Mouse (Mus musculus): ENCODE measurements around the gene Ube2g2. TPM values are rescaled to one million over a fixed set of nuclear protein-coding genes. Genes with fewer than 3 reads are reported as not detected.
A peak's percentile ranks its signal among the peaks of the same experiment; 100 is the strongest.

Ube2g2 gene
- polyA plus RNA-seq, 1 experiment from 2014 or later, result 50.9 TPM

DNA sequence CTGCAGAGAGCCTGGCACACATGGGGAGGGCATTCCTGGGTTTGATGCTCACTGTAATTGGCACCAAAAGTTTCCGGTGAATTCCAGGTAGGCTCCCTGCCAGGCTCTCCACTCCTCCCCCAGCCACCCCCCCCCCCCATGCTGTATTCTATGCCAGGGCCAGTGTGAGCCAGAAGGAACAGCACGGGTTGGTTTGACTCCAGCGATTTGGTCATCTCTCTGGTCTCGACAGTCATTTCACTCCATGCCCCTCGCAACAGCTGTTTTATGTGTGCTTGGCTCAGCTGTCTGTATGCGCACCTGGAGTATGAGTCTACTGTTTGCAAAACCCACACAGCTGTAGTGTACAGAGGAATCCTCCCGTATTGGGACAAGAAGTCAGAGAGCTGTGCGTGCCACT lies 44.3 kb downstream of the Ube2g2 start:
- H3K36me3 ChIP-seq (ENCODE audit: insufficient read depth), result no peaks in the 10 kb centered on the region
- no peaks in the 10 kb centered on the region for H3K4me1 ChIP-seq (ENCODE audit: insufficient read depth)
- no peak overlapping the region for H3K9ac ChIP-seq
- no peak overlapping the region for H3K27ac ChIP-seq (ENCODE audit: low read depth)
- ATAC-seq (ENCODE audit: insufficient read depth), result no peak
- no peak overlapping the region for H3K4me3 ChIP-seq (ENCODE audit: low read depth, low read length)
- H3K9me3 ChIP-seq (ENCODE audit: low read depth, low read length), result no peaks in the 10 kb centered on the region
- no peak overlapping the region for H3K4me2 ChIP-seq
- WGBS, result 61% methylated on average over 8 of the region's 8 CpGs
- no peak for TF ChIP-seq CTCF (IDR thresholded peaks at IDR 0.05; ENCODE audit: low read depth)
- DNase-seq, result no peak
- no peaks in the 10 kb centered on the region for H3K27me3 ChIP-seq (ENCODE audit: insufficient read depth, low read length)

DNA sequence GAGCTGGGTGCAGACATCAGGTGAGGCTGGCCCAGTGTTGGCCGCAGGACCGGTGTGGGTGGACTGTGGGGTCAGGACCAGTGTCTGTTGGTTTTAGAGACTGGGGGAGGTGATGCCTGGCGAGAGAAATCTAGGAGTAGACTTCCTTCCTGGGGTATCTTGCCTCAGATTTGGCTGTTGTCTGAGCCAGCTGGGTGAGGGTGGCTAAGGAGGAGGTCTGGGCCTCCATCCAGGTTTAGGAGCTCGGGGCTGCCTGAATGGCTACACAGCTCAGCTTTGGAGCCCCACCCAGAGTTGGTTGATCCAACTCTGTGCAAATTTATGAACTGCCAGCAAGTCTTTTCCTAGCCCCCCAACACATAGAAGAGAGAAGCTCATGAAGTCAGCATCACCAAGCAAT lies 45.3 kb downstream of the Ube2g2 start:
- no peaks in the 10 kb centered on the region for H3K9me3 ChIP-seq (ENCODE audit: low read depth, low read length)
- no peak for TF ChIP-seq CTCF (IDR thresholded peaks at IDR 0.05; ENCODE audit: low read depth)
- no peak for DNase-seq
- H3K9ac ChIP-seq, result no peak overlapping the region
- no peak overlapping the region for H3K27ac ChIP-seq (ENCODE audit: low read depth)
- no peak for ATAC-seq (ENCODE audit: insufficient read depth)
- no peaks in the 10 kb centered on the region for H3K4me1 ChIP-seq (ENCODE audit: insufficient read depth)
- WGBS, result 75% methylated on average over 4 of the region's 4 CpGs
- no peak overlapping the region for H3K4me3 ChIP-seq (ENCODE audit: low read depth, low read length)
- no peaks in the 10 kb centered on the region for H3K36me3 ChIP-seq (ENCODE audit: insufficient read depth)
- H3K27me3 ChIP-seq (ENCODE audit: insufficient read depth, low read length), result no peaks in the 10 kb centered on the region
- H3K4me2 ChIP-seq, result no peak overlapping the region

DNA sequence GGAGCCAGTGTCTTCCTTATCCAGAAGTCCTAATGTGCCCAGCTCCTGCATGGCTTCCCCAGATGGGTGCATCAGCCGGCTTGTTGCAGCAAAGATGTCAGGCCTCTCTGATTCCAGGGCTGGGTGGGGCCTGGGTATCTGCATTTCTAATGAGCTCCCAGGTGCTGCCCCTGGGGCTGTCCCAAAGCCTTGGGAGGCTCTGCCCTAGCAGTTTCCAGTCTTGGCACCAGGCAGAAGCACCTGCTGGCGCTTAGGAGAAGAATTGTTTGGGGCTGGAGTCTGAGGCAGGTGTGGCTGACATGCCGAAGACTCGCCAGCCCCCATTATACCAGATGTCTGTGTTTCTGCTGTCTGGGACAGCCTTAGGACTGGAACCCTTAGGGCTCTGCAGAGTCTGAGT lies 48.6 kb downstream of the Ube2g2 start:
- H3K4me2 ChIP-seq, result no peak overlapping the region
- no peaks in the 10 kb centered on the region for H3K4me1 ChIP-seq (ENCODE audit: insufficient read depth)
- no peaks in the 10 kb centered on the region for H3K9me3 ChIP-seq (ENCODE audit: low read depth, low read length)
- H3K27ac ChIP-seq (ENCODE audit: low read depth), result no peak overlapping the region
- no peak overlapping the region for H3K9ac ChIP-seq
- no peak for TF ChIP-seq CTCF (IDR thresholded peaks at IDR 0.05; ENCODE audit: low read depth)
- 59% methylated on average over 4 of the region's 4 CpGs for WGBS
- H3K36me3 ChIP-seq (ENCODE audit: insufficient read depth), result no peaks in the 10 kb centered on the region
- H3K27me3 ChIP-seq (ENCODE audit: insufficient read depth, low read length), result no peaks in the 10 kb centered on the region
- DNase-seq (no peak), ATAC-seq (ENCODE audit: insufficient read depth) (no peak)
- no peak overlapping the region for H3K4me3 ChIP-seq (ENCODE audit: low read depth, low read length)

DNA sequence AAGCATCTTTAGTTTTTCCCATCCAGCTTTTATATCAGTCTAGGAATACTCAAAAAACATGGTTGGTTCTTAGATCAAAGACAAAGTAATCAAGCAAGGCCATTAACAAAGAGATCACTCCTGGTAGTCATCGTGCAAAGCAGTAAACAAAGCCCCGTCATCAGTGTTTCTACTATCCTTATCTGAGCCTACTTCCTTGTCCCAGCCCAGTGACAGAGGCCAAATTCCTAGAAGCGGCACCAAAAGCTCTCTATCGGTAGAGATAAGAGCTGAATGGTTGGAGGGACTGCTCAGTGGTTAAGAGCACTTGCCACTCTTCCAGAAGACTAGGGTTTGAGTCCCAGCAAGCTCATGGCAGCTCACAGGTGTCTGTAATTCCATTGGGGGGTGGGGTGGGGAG lies 49.4 kb downstream of the Ube2g2 start:
- Histone ChIP-seq H3K27me3 (ENCODE audit: insufficient read depth, low read length) (no peaks in the 10 kb centered on the region), H3K9me3 (ENCODE audit: low read depth, low read length) (no peaks in the 10 kb centered on the region), H3K4me3 (ENCODE audit: low read depth, low read length) (no peak overlapping the region), H3K4me2 (no peak overlapping the region), H3K9ac (no peak overlapping the region), H3K36me3 (ENCODE audit: insufficient read depth) (no peaks in the 10 kb centered on the region), H3K4me1 (ENCODE audit: insufficient read depth) (no peaks in the 10 kb centered on the region), H3K27ac (ENCODE audit: low read depth) (no peak overlapping the region)
- no peak for TF ChIP-seq CTCF (IDR thresholded peaks at IDR 0.05; ENCODE audit: low read depth)
- WGBS, result 18% methylated on average over 4 of the region's 4 CpGs
- no peak for DNase-seq
- no peak for ATAC-seq (ENCODE audit: insufficient read depth)

DNA sequence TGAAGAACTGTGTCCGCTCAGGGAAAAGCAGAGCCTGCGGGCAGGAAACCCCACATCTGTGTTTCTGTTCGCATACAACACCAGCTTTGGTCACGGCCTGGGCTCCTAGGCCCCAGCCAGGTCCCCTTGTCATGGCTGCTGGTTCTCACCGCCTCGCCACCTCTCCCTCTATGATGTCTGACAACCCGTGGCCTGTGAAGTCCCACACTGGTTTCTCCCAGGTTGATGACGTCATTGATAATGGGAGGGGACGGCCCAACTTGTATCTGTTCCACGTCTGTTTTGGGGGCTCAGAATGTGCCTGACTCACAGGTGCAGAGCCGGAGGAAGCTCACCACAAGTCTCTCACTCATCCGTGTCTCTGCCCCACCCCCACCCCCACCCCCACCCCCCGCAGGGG lies 51.7 kb downstream of the Ube2g2 start:
- no peak for TF ChIP-seq CTCF (IDR thresholded peaks at IDR 0.05; ENCODE audit: low read depth)
- Histone ChIP-seq H3K36me3 (ENCODE audit: insufficient read depth) (no peaks in the 10 kb centered on the region), H3K9ac (no peak overlapping the region), H3K27me3 (ENCODE audit: insufficient read depth, low read length) (peaks cover 19% of the 10 kb centered on the region), H3K27ac (ENCODE audit: low read depth) (no peak overlapping the region), H3K4me3 (ENCODE audit: low read depth, low read length) (no peak overlapping the region), H3K4me1 (ENCODE audit: insufficient read depth) (no peaks in the 10 kb centered on the region), H3K9me3 (ENCODE audit: low read depth, low read length) (no peaks in the 10 kb centered on the region), H3K4me2 (no peak overlapping the region)
- WGBS, result 51% methylated on average over 13 of the region's 13 CpGs
- ATAC-seq (ENCODE audit: insufficient read depth) (no peak), DNase-seq (no peak)

DNA sequence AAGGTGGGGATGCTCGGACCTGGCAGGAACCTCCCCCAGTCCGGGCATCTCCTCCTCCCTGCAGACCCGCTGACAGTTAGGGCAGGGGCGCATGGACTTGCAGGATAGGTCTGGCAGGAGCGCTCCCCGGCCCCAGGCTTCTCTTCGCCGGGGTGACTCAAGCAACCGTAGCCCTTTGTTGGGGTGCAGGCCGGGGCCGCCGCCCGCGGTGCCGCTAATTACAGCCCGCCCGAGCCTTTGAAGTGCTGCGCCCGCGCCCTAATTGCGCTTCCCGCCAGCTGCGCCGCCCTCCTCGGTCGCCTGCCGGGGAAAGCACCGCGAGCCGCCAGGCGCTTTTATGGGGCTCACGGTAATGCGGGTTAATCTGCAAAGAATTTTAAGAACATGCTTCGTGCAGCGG lies 55.5 kb downstream of the Ube2g2 start:
- no peak for ATAC-seq (ENCODE audit: insufficient read depth)
- Histone ChIP-seq H3K4me3 (ENCODE audit: low read depth, low read length) (peak overlapping the region; percentile 27), H3K36me3 (ENCODE audit: insufficient read depth) (no peaks in the 10 kb centered on the region), H3K27me3 (ENCODE audit: insufficient read depth, low read length) (peaks cover 27% of the 10 kb centered on the region), H3K4me1 (ENCODE audit: insufficient read depth) (no peaks in the 10 kb centered on the region), H3K4me2 (peak overlapping the region; percentile 55), H3K27ac (ENCODE audit: low read depth) (no peak overlapping the region), H3K9ac (no peak overlapping the region), H3K9me3 (ENCODE audit: low read depth, low read length) (no peaks in the 10 kb centered on the region)
- 0% methylated on average over 35 of the region's 35 CpGs for WGBS
- peak; percentile 26 for DNase-seq
- TF ChIP-seq CTCF (IDR thresholded peaks at IDR 0.05; ENCODE audit: low read depth), result no peak

DNA sequence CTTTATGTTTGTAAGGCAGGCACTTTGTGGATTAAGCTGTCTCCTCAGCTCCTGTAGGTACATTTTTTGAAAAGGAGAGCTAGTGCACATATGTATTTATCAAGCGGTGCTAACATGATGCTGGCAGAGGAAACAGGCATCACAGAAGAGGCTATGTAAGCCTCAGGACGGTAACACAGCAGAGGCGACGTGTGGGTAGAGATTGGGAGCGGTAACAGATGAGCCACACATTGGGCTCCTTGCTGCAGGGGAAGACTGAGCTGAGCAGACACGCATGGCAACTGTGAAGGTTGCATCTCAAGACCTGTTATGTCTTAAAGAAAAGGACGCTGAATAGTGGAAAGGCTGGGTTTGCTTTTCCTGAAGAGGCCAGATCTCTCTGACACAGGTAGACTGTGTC lies 60.9 kb downstream of the Ube2g2 start:
- peaks cover 43% of the 10 kb centered on the region for H3K27me3 ChIP-seq (ENCODE audit: insufficient read depth, low read length)
- H3K4me1 ChIP-seq (ENCODE audit: insufficient read depth), result no peaks in the 10 kb centered on the region
- H3K9ac ChIP-seq, result no peak overlapping the region
- no peaks in the 10 kb centered on the region for H3K9me3 ChIP-seq (ENCODE audit: low read depth, low read length)
- H3K4me3 ChIP-seq (ENCODE audit: low read depth, low read length), result no peak overlapping the region
- ATAC-seq (ENCODE audit: insufficient read depth) (no peak), DNase-seq (no peak)
- H3K4me2 ChIP-seq, result no peak overlapping the region
- no peaks in the 10 kb centered on the region for H3K36me3 ChIP-seq (ENCODE audit: insufficient read depth)
- no peak for TF ChIP-seq CTCF (IDR thresholded peaks at IDR 0.05; ENCODE audit: low read depth)
- 66% methylated on average over 7 of the region's 7 CpGs for WGBS
- no peak overlapping the region for H3K27ac ChIP-seq (ENCODE audit: low read depth)

DNA sequence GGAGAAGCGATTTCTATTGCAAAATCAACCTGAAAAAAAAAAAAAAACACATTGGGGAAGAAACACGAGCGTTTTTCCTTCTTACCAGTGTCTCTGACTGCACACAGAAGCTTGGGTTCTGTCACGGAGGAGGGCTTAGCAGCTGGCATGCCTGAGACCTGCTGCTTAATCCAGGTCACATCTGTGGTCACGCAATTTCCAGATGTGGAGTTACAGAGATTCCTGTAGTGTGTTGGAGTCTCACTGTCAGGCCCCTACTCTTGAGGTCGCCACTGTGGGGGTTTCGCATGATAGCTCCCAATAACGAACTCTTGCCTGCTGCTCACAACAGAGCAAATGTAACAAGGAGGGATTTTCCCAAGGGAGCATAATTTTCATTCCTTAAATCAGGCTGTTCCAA lies 62.1 kb downstream of the Ube2g2 start:
- ATAC-seq (ENCODE audit: insufficient read depth) (no peak), DNase-seq (no peak)
- no peak overlapping the region for H3K9ac ChIP-seq
- H3K4me3 ChIP-seq (ENCODE audit: low read depth, low read length), result no peak overlapping the region
- no peak overlapping the region for H3K27ac ChIP-seq (ENCODE audit: low read depth)
- WGBS, result 30% methylated on average over 8 of the region's 8 CpGs
- no peaks in the 10 kb centered on the region for H3K9me3 ChIP-seq (ENCODE audit: low read depth, low read length)
- no peak overlapping the region for H3K4me2 ChIP-seq
- no peaks in the 10 kb centered on the region for H3K4me1 ChIP-seq (ENCODE audit: insufficient read depth)
- no peaks in the 10 kb centered on the region for H3K36me3 ChIP-seq (ENCODE audit: insufficient read depth)
- TF ChIP-seq CTCF (IDR thresholded peaks at IDR 0.05; ENCODE audit: low read depth), result no peak
- peaks cover 40% of the 10 kb centered on the region for H3K27me3 ChIP-seq (ENCODE audit: insufficient read depth, low read length)
